Mouse (Mus musculus): ENCODE results near the gene Raver2. TPM values are rescaled to one million over a fixed set of nuclear protein-coding genes. Genes with fewer than 3 reads are reported as not detected.
"Not testable (repeated sequence)": the region's sequence is repeated elsewhere in the genome, so short reads cannot be mapped to it uniquely, and the experiment has no call there.

Raver2 gene
- polyA plus RNA-seq, 1 experiment from 2014 or later, result 3.8 TPM

- H3K36me3 ChIP-seq, result no peaks in the 10 kb centered on the region
- H3K27ac ChIP-seq (replicated peaks), result no peak overlapping the region
- 50% methylated on average over 5 of the region's 5 CpGs for WGBS
- no peak overlapping the region for H3K4me2 ChIP-seq
- H3K4me1 ChIP-seq, result peaks cover 3% of the 10 kb centered on the region
- no peak for ATAC-seq (ENCODE audit: extremely low read depth, insufficient number of reproducible peaks, low FRiP score, low TSS enrichment)
- H3K4me3 ChIP-seq, result no peak overlapping the region
- no peak overlapping the region for H3K9ac ChIP-seq
- peaks cover 28% of the 10 kb centered on the region for H3K27me3 ChIP-seq (replicated peaks)
- H3K9me3 ChIP-seq, result peaks cover 2% of the 10 kb centered on the region; the same call in 1 of the 2 replicates
These were observed 2.4 kb upstream of the Raver2 start for GRCm38 (mm10) chr4:101066401-101066800.

GRCm38 (mm10) chr4:101069154-101069971 lies 580 bp downstream of the Raver2 start:
- ATAC-seq (ENCODE audit: extremely low read depth, insufficient number of reproducible peaks, low FRiP score, low TSS enrichment), result peak; percentile 42
- Histone ChIP-seq H3K36me3 (no peaks in the 10 kb centered on the region), H3K4me1 (peaks cover 3% of the 10 kb centered on the region), H3K4me3 (peak overlapping the region; percentile 79), H3K27ac (replicated peaks) (0 out of 2 replicates have a peak overlapping the region, but pooled peaks have one; percentile 34), H3K4me2 (peak overlapping the region; percentile 98), H3K9me3 (no peaks in the 10 kb centered on the region), H3K27me3 (replicated peaks) (peaks cover 32% of the 10 kb centered on the region), H3K9ac (peak overlapping the region; percentile 89)
- WGBS, result 1% methylated on average over 53 of the region's 55 CpGs

GRCm38 (mm10) chr4:101071570-101071969 lies 2.8 kb downstream of the Raver2 start:
- Histone ChIP-seq H3K9me3 (no peaks in the 10 kb centered on the region), H3K27ac (replicated peaks) (no peak overlapping the region), H3K27me3 (replicated peaks) (peaks cover 23% of the 10 kb centered on the region), H3K4me3 (no peak overlapping the region), H3K4me1 (peaks cover 3% of the 10 kb centered on the region), H3K9ac (no peak overlapping the region), H3K4me2 (no peak overlapping the region), H3K36me3 (no peaks in the 10 kb centered on the region)
- WGBS, result 73% methylated on average over 4 of the region's 4 CpGs
- ATAC-seq (ENCODE audit: extremely low read depth, insufficient number of reproducible peaks, low FRiP score, low TSS enrichment), result no peak

- no peak for ATAC-seq (ENCODE audit: extremely low read depth, insufficient number of reproducible peaks, low FRiP score, low TSS enrichment)
- peaks cover 12% of the 10 kb centered on the region; the same call in 1 of the 2 replicates for H3K27me3 ChIP-seq (replicated peaks)
- 67% methylated on average over 3 of the region's 3 CpGs for WGBS
- no peaks in the 10 kb centered on the region for H3K36me3 ChIP-seq
- no peak overlapping the region for H3K4me2 ChIP-seq
- no peak overlapping the region for H3K27ac ChIP-seq (replicated peaks)
- peaks cover 10% of the 10 kb centered on the region for H3K4me1 ChIP-seq
- H3K4me3 ChIP-seq, result no peak overlapping the region
- no peak overlapping the region for H3K9ac ChIP-seq
- H3K9me3 ChIP-seq, result no peaks in the 10 kb centered on the region
These were observed 7.6 kb downstream of the Raver2 start for GRCm38 (mm10) chr4:101076425-101076824.

- Histone ChIP-seq H3K9me3 (no peaks in the 10 kb centered on the region), H3K4me2 (no peak overlapping the region), H3K27me3 (replicated peaks) (peaks cover 6% of the 10 kb centered on the region; the same call in 1 of the 2 replicates), H3K4me3 (no peak overlapping the region), H3K27ac (replicated peaks) (no peak overlapping the region), H3K9ac (no peak overlapping the region), H3K36me3 (no peaks in the 10 kb centered on the region), H3K4me1 (peaks cover 22% of the 10 kb centered on the region)
- no peak for ATAC-seq (ENCODE audit: extremely low read depth, insufficient number of reproducible peaks, low FRiP score, low TSS enrichment)
- WGBS, result 8% methylated on average over 3 of the region's 3 CpGs
These were observed 11.2 kb downstream of the Raver2 start for GRCm38 (mm10) chr4:101080016-101080415.

GRCm38 (mm10) chr4:101082176-101082888 lies 13.5 kb downstream of the Raver2 start:
- no peak overlapping the region for H3K4me3 ChIP-seq
- no peaks in the 10 kb centered on the region for H3K36me3 ChIP-seq
- 0 out of 2 replicates have a peak, but pooled peaks cover 6% of the 10 kb centered on the region for H3K27me3 ChIP-seq (replicated peaks)
- no peaks in the 10 kb centered on the region for H3K9me3 ChIP-seq
- no peak overlapping the region for H3K9ac ChIP-seq
- 0 out of 2 replicates have a peak overlapping the region, but pooled peaks have one; percentile 26 for H3K27ac ChIP-seq (replicated peaks)
- no peak for ATAC-seq (ENCODE audit: extremely low read depth, insufficient number of reproducible peaks, low FRiP score, low TSS enrichment)
- peak overlapping the region; percentile 16; the same call in 1 of the 2 replicates for H3K4me2 ChIP-seq
- peaks cover 22% of the 10 kb centered on the region for H3K4me1 ChIP-seq
- 56% methylated on average over 17 of the region's 17 CpGs for WGBS

GRCm38 (mm10) chr4:101084863-101085262 lies 16.1 kb downstream of the Raver2 start:
- no peak overlapping the region for H3K27ac ChIP-seq (replicated peaks)
- H3K9ac ChIP-seq, result no peak overlapping the region
- H3K27me3 ChIP-seq (replicated peaks), result 0 out of 2 replicates have a peak, but pooled peaks cover 6% of the 10 kb centered on the region
- H3K4me2 ChIP-seq, result no peak overlapping the region
- H3K9me3 ChIP-seq, result no peaks in the 10 kb centered on the region
- H3K36me3 ChIP-seq, result no peaks in the 10 kb centered on the region
- peaks cover 19% of the 10 kb centered on the region for H3K4me1 ChIP-seq
- WGBS, result 81% methylated on average over 4 of the region's 4 CpGs
- no peak overlapping the region for H3K4me3 ChIP-seq
- no peak for ATAC-seq (ENCODE audit: extremely low read depth, insufficient number of reproducible peaks, low FRiP score, low TSS enrichment)

- Histone ChIP-seq H3K27ac (replicated peaks) (no peak overlapping the region), H3K36me3 (no peaks in the 10 kb centered on the region), H3K4me1 (peaks cover 12% of the 10 kb centered on the region), H3K9ac (no peak overlapping the region), H3K4me3 (no peak overlapping the region), H3K4me2 (no peak overlapping the region), H3K9me3 (no peaks in the 10 kb centered on the region), H3K27me3 (replicated peaks) (0 out of 2 replicates have a peak, but pooled peaks cover 5% of the 10 kb centered on the region)
- WGBS, result 63% methylated on average over 3 of the region's 3 CpGs
- no peak for ATAC-seq (ENCODE audit: extremely low read depth, insufficient number of reproducible peaks, low FRiP score, low TSS enrichment)
These were observed 17.3 kb downstream of the Raver2 start for GRCm38 (mm10) chr4:101086040-101086439.

- H3K36me3 ChIP-seq, result no peaks in the 10 kb centered on the region
- H3K27ac ChIP-seq (replicated peaks), result no peak overlapping the region
- ATAC-seq (ENCODE audit: extremely low read depth, insufficient number of reproducible peaks, low FRiP score, low TSS enrichment), result no peak
- no peaks in the 10 kb centered on the region for H3K9me3 ChIP-seq
- no peak overlapping the region for H3K9ac ChIP-seq
- peaks cover 2% of the 10 kb centered on the region for H3K4me1 ChIP-seq
- H3K4me2 ChIP-seq, result no peak overlapping the region
- 34% methylated on average over 1 of the region's 1 CpGs for WGBS
- H3K27me3 ChIP-seq (replicated peaks), result no peaks in the 10 kb centered on the region
- no peak overlapping the region for H3K4me3 ChIP-seq
These were observed 18.9 kb downstream of the Raver2 start for GRCm38 (mm10) chr4:101087721-101088120.

GRCm38 (mm10) chr4:101090630-101091029 lies 21.8 kb downstream of the Raver2 start:
- WGBS, result 85% methylated on average over 3 of the region's 3 CpGs

GRCm38 (mm10) chr4:101093292-101093691 lies 24.5 kb downstream of the Raver2 start:
- Histone ChIP-seq H3K27ac (replicated peaks) (no peak overlapping the region), H3K9ac (no peak overlapping the region), H3K4me2 (peak overlapping the region; percentile 17; the same call in 1 of the 2 replicates), H3K27me3 (replicated peaks) (no peaks in the 10 kb centered on the region), H3K4me1 (peaks cover 9% of the 10 kb centered on the region), H3K9me3 (no peaks in the 10 kb centered on the region), H3K36me3 (no peaks in the 10 kb centered on the region), H3K4me3 (no peak overlapping the region)
- ATAC-seq (ENCODE audit: extremely low read depth, insufficient number of reproducible peaks, low FRiP score, low TSS enrichment), result no peak
- WGBS, result 44% methylated on average over 10 of the region's 10 CpGs

More at GRCm38 (mm10) chr4:101090630-101091029, 21.8 kb downstream of the Raver2 start:
- ATAC-seq (ENCODE audit: extremely low read depth, insufficient number of reproducible peaks, low FRiP score, low TSS enrichment); H3K9me3 ChIP-seq; H3K27ac ChIP-seq (replicated peaks); H3K4me1 ChIP-seq; H3K36me3 ChIP-seq; H3K4me3 ChIP-seq; H3K4me2 ChIP-seq; H3K9ac ChIP-seq; H3K27me3 ChIP-seq (replicated peaks): not testable (repeated sequence)

Measured in heart, embryonic 13.5 days (tissue).